Mouse (Mus musculus) cortical plate, adult 2 months (tissue): ENCODE measurements around the gene F2rl2. TPM values are rescaled to one million over a fixed set of nuclear protein-coding genes. Genes with fewer than 3 reads are reported as not detected.

Experiments
- H3K27ac ChIP-seq: fragments of 200-500 bp; 2 replicates; pipeline ENCODE4 v1.5.1; 2012; ENCODE audit warnings: low read length, control low read depth, inconsistent platforms; ENCODE audit not compliant: insufficient read depth
- H3K4me1 ChIP-seq: fragments of 200-500 bp; 2 replicates; pipeline ENCODE4 v1.6.1; 2011; ENCODE audit warnings: low read length; ENCODE audit not compliant: control insufficient read depth, insufficient read depth
- H3K4me3 ChIP-seq: fragments of 200-500 bp; 2 replicates; pipeline ENCODE4 v1.5.1; 2011; ENCODE audit warnings: mild to moderate bottlenecking, low read length, control low read depth; ENCODE audit not compliant: insufficient read depth
- CTCF ChIP-seq: fragments of 200-500 bp; IDR thresholded peaks from 2 replicates; pipeline ENCODE4 v1.5.1; 2011; ENCODE audit warnings: mild to moderate bottlenecking, control low read depth, low read length; ENCODE audit not compliant: insufficient read depth; ENCODE audit errors: extremely low read depth
- POLR2A ChIP-seq: fragments of 200-500 bp; IDR thresholded peaks from 2 replicates; pipeline ENCODE4 v1.6.1; 2011; ENCODE audit warnings: mild to moderate bottlenecking, low read length, control low read depth; ENCODE audit not compliant: insufficient read depth; ENCODE audit errors: extremely low read depth
- polyA plus RNA-seq: library from polyadenylated mRNA; depleted of rRNA; stranded (reverse); fragments of >200 nt; gene quantifications from 2 replicates; pipeline ENCODE4 v1.2.3, GENCODE M21; 2012

The F2rl2 gene
- polyA plus RNA-seq, 1 experiment, result 0.92 TPM

DNA sequence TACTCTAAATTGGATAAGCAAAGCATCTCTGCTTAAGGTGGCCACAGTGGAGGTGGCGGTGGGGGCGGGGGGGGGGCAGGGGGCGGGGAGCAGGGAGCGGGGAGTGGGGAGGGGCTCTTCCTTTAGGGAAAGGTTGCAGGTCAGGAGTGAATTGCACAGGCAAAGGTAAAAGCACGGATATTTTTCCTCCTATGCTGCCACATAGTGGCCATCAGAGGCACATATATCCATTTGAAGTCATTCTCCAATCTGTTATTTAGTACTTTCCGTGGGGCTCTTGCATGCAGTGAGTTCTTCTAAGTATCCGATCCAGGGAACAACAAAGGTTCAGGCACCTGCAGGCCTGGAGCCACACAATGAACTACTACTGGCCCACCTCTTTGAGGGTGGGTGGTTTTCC is 29.4 kb upstream of the F2rl2 start:
- Histone ChIP-seq H3K4me1 (no peaks in the 10 kb centered on the region), H3K27ac (no peak overlapping the region), H3K4me3 (no peak overlapping the region)
- TF ChIP-seq POLR2A (no peak), CTCF (peak; percentile 28; the same call in 1 of the 2 replicates)

DNA sequence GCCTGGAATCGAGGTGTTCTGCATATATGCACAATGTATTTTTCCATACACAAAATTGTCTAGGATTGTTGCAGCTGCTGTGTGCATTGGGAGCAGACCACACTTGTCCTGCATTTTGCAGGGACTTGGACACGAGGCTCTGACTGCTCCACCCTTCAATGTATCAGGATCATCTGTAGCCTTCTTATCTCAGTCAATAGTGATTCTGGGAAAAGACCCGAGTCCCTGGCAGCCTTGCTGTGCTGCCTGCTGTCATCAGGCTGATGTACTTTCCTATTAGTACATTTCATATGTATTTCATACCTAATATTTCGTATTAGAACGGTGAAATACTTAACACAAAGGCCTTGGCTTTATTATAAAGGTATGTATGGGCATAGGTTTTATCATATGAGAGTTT is 26.1 kb upstream of the F2rl2 start:
- H3K4me3 ChIP-seq, result no peak overlapping the region
- no peak overlapping the region for H3K27ac ChIP-seq
- TF ChIP-seq CTCF, result no peak
- TF ChIP-seq POLR2A, result no peak
- no peaks in the 10 kb centered on the region for H3K4me1 ChIP-seq

DNA sequence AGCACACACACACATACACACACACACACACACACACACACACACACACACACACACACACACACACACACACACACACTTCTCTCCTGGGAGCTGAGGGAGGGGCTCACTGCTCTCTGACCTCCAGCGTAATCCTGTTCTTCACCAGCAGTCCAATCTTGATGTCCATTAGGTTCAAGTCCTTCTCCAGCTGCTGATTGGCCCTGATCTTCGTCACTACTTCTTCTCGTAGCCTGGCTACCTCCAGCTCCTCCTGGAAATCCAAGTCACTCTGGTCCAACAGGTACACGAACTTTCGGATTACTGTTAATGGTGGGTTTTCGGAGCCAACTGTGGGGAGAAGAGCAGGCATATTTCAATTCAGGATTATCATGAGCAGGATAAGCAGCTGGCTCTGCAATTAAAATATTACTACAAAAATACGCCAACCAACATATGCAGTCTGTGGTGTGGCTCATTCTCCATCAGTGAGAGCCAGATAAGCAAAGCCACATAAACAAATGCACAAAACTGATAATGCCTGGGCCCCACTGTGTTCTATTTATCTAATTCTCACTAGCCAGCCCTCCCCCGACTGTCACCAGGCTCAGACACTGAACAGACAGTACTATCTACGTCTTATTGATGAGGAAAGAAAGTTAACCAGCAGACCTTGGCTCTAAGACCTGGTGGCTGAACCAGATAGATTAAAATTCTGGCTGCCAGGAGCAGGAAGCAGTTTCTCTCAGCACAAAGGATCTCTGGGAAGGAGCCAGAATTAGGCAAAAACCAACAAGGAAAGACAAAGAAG is 25.4 kb upstream of the F2rl2 start:
- no peaks in the 10 kb centered on the region for H3K4me1 ChIP-seq
- TF ChIP-seq POLR2A (no peak), CTCF (no peak)
- H3K4me3 ChIP-seq, result no peak overlapping the region
- no peak overlapping the region for H3K27ac ChIP-seq

DNA sequence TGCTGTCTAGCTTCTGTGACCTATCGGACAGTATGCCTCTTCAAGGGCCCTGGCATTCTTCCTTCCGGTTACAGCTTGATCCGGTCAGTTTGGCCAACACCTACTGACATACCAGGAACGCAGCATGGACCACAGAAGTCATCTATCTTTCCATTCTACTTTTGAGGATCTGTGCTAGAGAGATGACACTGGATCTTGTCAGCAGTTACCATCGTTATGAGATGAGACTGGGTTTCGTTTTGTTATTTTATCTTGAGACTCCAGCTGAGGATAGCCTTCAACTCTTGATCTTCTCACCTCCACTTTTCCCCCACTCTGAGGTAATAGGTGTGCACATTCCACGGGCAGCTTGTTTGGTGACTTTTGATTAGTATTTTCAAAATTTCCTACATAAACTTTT is 24.3 kb upstream of the F2rl2 start:
- Histone ChIP-seq H3K4me1 (no peaks in the 10 kb centered on the region), H3K27ac (no peak overlapping the region), H3K4me3 (no peak overlapping the region)
- TF ChIP-seq POLR2A (no peak), CTCF (no peak)

DNA sequence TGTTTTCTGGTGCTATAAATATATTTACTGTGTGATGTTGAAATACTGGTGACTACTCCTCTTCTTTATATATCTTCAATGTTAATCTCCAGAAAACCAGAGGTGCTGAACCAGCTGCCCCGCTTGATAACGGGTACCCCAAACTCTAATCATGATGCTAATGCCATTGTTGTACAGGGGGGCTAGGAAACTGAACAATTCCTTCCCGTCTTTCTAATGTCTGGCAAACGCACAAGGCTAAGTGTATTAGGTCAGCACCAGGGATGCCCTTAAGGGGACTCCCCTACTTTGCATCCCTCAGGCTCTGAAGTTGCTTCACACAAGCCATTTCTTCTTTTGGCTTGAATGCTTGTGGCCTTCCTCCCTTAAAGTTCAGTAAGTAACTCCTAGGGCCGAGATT is 17.6 kb upstream of the F2rl2 start:
- H3K4me1 ChIP-seq, result no peaks in the 10 kb centered on the region
- no peak overlapping the region for H3K4me3 ChIP-seq
- H3K27ac ChIP-seq, result no peak overlapping the region
- no peak for TF ChIP-seq CTCF
- no peak for TF ChIP-seq POLR2A

DNA sequence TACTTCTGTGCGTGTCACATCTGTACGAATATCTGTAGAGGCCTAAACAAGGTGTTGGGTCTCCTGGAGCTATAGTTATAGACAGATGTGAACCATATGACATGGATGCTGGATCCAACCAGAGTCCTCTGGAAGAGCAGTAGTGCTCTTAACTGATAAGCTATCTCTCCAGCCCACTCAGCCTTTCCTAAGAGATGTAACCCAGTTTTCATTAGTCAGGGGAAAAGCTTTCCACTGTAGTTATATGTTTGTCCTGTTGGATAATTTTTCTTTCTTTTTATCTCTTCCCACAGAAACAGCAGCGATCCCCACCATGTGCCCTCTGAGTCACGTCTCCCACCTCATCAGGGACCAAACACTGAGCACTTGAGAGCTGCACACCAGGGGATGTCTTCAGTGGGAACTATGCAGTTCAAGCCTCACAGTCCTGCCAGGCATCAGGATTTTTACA is 17.1 kb upstream of the F2rl2 start:
- TF ChIP-seq CTCF (no peak), POLR2A (no peak)
- Histone ChIP-seq H3K4me1 (no peaks in the 10 kb centered on the region), H3K4me3 (no peak overlapping the region), H3K27ac (no peak overlapping the region)

DNA sequence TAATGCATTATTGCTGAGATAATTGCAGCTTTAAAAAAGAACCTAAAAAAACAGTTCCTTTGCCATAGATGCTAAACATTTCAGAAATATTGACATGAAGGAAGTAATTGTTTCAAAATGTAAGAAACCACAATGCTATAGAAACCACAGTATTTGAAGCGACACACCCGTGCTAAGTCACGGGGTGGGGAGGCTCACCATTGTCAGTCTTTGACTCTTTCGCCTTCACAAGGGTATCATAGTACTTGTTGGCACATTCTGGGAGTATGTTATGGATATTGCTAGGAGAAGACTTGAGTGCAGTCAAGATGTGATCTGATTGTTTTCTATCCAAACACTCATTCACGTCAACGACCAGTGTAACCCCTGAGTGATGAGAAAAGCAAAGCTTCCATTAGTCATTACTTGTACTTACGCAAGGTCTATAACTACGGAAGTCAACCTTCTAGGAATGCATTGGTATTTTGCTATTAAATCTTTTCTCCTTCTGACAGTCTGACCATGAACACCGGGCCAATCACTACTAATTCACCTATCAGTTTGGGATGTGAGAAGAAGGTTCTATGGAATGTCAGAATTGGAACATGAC is 11.9 kb upstream of the F2rl2 start:
- no peak for TF ChIP-seq POLR2A
- no peak for TF ChIP-seq CTCF
- no peaks in the 10 kb centered on the region for H3K4me1 ChIP-seq
- no peak overlapping the region for H3K27ac ChIP-seq
- H3K4me3 ChIP-seq, result no peak overlapping the region

DNA sequence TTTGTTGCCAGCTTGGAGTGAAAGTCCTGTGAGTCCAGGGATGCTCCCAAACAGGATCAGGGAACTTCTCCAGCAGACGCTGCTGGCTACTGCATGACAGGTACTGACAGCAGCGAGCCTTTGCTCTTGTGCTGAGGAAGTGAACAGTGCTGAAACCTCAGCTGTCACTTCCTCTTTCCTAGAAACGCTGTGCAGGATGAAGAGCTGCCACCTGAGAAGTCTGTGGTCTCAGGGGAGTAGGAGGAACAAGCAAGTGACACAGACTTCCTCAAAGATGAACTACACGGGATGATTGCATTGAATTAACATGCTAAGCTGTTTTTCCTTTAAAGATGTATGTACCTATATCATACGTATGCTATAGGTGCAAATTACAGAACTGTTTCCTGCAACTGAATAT is 10.9 kb upstream of the F2rl2 start:
- Histone ChIP-seq H3K27ac (no peak overlapping the region), H3K4me3 (no peak overlapping the region), H3K4me1 (no peaks in the 10 kb centered on the region)
- TF ChIP-seq POLR2A (no peak), CTCF (no peak)

DNA sequence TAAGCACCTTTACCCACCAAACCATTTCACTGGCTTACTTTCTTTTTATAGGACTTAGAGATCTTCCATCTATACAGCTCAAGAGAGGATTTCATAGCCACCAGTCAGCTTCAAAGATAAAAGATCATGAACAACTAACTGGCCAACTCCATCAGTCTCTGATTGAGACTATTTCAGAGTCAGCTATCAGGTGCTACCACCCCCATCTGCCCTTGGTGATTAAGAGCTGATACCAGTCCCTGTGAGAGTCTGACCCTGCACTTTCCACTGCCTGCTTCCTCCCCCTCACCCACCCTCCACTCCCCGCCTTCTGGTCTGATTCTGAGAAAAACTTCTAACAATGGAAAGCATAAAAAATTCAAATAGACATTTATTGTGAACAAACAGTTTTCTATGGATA is 8.1 kb upstream of the F2rl2 start:
- Histone ChIP-seq H3K4me1 (no peaks in the 10 kb centered on the region), H3K27ac (no peak overlapping the region), H3K4me3 (no peak overlapping the region)
- TF ChIP-seq CTCF (no peak), POLR2A (no peak)

DNA sequence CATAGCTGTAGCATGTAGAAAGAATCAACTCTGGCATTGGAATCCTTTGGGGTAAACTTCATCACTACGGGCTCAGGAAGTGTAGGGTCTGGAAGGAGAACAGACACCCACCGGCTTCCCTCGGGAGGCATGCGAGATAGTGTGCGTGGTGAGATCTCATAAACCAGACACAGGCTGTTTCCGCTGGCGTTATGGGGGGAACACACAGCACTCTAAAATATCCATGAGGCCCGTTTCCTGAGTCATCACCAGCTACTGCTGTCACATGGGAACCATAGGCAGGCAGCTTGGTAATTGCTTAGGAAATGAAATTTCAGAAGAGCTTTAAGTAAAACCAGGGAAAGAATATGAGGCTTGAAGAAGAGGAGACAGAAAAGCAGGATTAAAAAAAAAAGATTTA is 4.5 kb upstream of the F2rl2 start:
- TF ChIP-seq POLR2A, result no peak
- TF ChIP-seq CTCF, result no peak

More for the DNA sequence above, 4.5 kb upstream of the F2rl2 start:
- Histone ChIP-seq H3K4me3 (no peak overlapping the region), H3K27ac (no peak overlapping the region), H3K4me1 (no peaks in the 10 kb centered on the region)
